Mouse (Mus musculus): Measurements from ENCODE around the gene Rnaseh2a. TPM values are rescaled to one million over a fixed set of nuclear protein-coding genes. Genes with fewer than 3 reads are reported as not detected.
A peak's percentile ranks its signal among the peaks of the same experiment; 100 is the strongest.

Rnaseh2a gene
- 10 to 100 TPM; 45.2 to 48.2 TPM for total RNA-seq (2021)

GRCm38 (mm10) chr8:84969241-84970134 is at the start of gene Rnaseh2a, which contains the start of the genes Gm49661 and Prdx2:
Rnaseh2a (minus strand) TSS chr8:84969767.
Gm49661 (minus strand) TSS chr8:84969433.
Prdx2 (plus strand) TSS chr8:84969587.
- intact Hi-C loops (cut with DNase I) = no loop called here
- peak; percentile 39 for DNase-seq (ENCODE audit: low spot score)

GRCm38 (mm10) chr8:85017209-85017608 is 47.6 kb upstream of the Rnaseh2a start:
- intact Hi-C loops (cut with DNase I) = no loop called here
- no peak for DNase-seq (ENCODE audit: low spot score)

- DNase-seq (ENCODE audit: low spot score) = no peak
- intact Hi-C loops (cut with DNase I) = no loop called here
These were observed 47.2 kb upstream of the Rnaseh2a start for GRCm38 (mm10) chr8:85016724-85017123.

- no peak for DNase-seq (ENCODE audit: low spot score)
- intact Hi-C loops (cut with DNase I) = no loop called here
These were observed 44.9 kb upstream of the Rnaseh2a start, which contains the start of gene Best2 for GRCm38 (mm10) chr8:85014431-85014830. Best2 (minus strand) TSS chr8:85014531.

GRCm38 (mm10) chr8:85013230-85013840 is 43.8 kb upstream of the Rnaseh2a start:
- intact Hi-C loops (cut with DNase I) = no loop called here
- DNase-seq (ENCODE audit: low spot score) = no peak

GRCm38 (mm10) chr8:85011242-85011641 is 41.7 kb upstream of the Rnaseh2a start:
- intact Hi-C loops (cut with DNase I) = no loop called here
- DNase-seq (ENCODE audit: low spot score) = no peak

- DNase-seq (ENCODE audit: low spot score) = no peak
- intact Hi-C loops (cut with DNase I) = no loop called here
These were observed 38.1 kb upstream of the Rnaseh2a start for GRCm38 (mm10) chr8:85007686-85008085.

- peak; percentile 69 for DNase-seq (ENCODE audit: low spot score)
- intact Hi-C loops (cut with DNase I) = loop anchor here (2.0 to 5.0 kb wide), 2 partner anchors 35 to 69 kb away; no protein-coding TSS in a partner anchor
These were observed 28.2 kb upstream of the Rnaseh2a start for GRCm38 (mm10) chr8:84997649-84998295.

GRCm38 (mm10) chr8:84996978-84997377 is 27.4 kb upstream of the Rnaseh2a start:
- no peak for DNase-seq (ENCODE audit: low spot score)
- intact Hi-C loops (cut with DNase I) = loop anchor here (2.0 to 5.0 kb wide), 2 partner anchors 35 to 68 kb away; no protein-coding TSS in a partner anchor

- no peak for DNase-seq (ENCODE audit: low spot score)
These were observed 26.1 kb upstream of the Rnaseh2a start for GRCm38 (mm10) chr8:84995680-84996079.

GRCm38 (mm10) chr8:84994375-84994774 is 24.8 kb upstream of the Rnaseh2a start:
- no peak for DNase-seq (ENCODE audit: low spot score)

More at GRCm38 (mm10) chr8:84995680-84996079, 26.1 kb upstream of the Rnaseh2a start:
- intact Hi-C loops (cut with DNase I) = loop anchor here (2.0 to 5.0 kb wide), 2 partner anchors 33 to 67 kb away; no protein-coding TSS in a partner anchor

GRCm38 (mm10) chr8:84990836-84991235 is 21.3 kb upstream of the Rnaseh2a start:
- DNase-seq (ENCODE audit: low spot score) = no peak
- intact Hi-C loops (cut with DNase I) = loop anchor here (1.0 to 5.0 kb wide), 2 partner anchors 16 to 79 kb away; no protein-coding TSS in a partner anchor

More at GRCm38 (mm10) chr8:84994375-84994774, 24.8 kb upstream of the Rnaseh2a start:
- intact Hi-C loops (cut with DNase I) = loop anchor here (5.0 kb wide), 1 partner anchor 82 kb away; no protein-coding TSS in a partner anchor

- intact Hi-C loops (cut with DNase I) = loop anchor here (1.0 to 5.0 kb wide), 2 partner anchors 15 to 78 kb away; no protein-coding TSS in a partner anchor
- peak; percentile 93 for DNase-seq (ENCODE audit: low spot score)
These were observed 20.8 kb upstream of the Rnaseh2a start, which contains the start of gene Hook2 for GRCm38 (mm10) chr8:84990349-84990748. Hook2 (plus strand) TSS chr8:84990603.

GRCm38 (mm10) chr8:84989810-84990209 is 20.2 kb upstream of the Rnaseh2a start:
- peak; percentile 86 for DNase-seq (ENCODE audit: low spot score)
- intact Hi-C loops (cut with DNase I) = loop anchor here (1.0 to 5.0 kb wide), 2 partner anchors 15 to 78 kb away; no protein-coding TSS in a partner anchor

GRCm38 (mm10) chr8:84989311-84989731 is 19.8 kb upstream of the Rnaseh2a start:
- intact Hi-C loops (cut with DNase I) = no loop called here
- DNase-seq (ENCODE audit: low spot score) = peak; percentile 66

GRCm38 (mm10) chr8:84987903-84988302 is 18.3 kb upstream of the Rnaseh2a start:
- intact Hi-C loops (cut with DNase I) = no loop called here
- DNase-seq (ENCODE audit: low spot score) = peak; percentile 46

GRCm38 (mm10) chr8:84987388-84987787 is 17.8 kb upstream of the Rnaseh2a start:
- no peak for DNase-seq (ENCODE audit: low spot score)
- intact Hi-C loops (cut with DNase I) = no loop called here

- intact Hi-C loops (cut with DNase I) = no loop called here
These were observed 16.9 kb upstream of the Rnaseh2a start for GRCm38 (mm10) chr8:84986379-84986945.

GRCm38 (mm10) chr8:84985684-84986378 is 16.3 kb upstream of the Rnaseh2a start:
- peak; percentile 82 for DNase-seq (ENCODE audit: low spot score)
- intact Hi-C loops (cut with DNase I) = no loop called here

More at GRCm38 (mm10) chr8:84986379-84986945, 16.9 kb upstream of the Rnaseh2a start:
- no peak for DNase-seq (ENCODE audit: low spot score)
